ENCODE assay signal across 8 mouse cellular contexts in the genomic region with DNA sequence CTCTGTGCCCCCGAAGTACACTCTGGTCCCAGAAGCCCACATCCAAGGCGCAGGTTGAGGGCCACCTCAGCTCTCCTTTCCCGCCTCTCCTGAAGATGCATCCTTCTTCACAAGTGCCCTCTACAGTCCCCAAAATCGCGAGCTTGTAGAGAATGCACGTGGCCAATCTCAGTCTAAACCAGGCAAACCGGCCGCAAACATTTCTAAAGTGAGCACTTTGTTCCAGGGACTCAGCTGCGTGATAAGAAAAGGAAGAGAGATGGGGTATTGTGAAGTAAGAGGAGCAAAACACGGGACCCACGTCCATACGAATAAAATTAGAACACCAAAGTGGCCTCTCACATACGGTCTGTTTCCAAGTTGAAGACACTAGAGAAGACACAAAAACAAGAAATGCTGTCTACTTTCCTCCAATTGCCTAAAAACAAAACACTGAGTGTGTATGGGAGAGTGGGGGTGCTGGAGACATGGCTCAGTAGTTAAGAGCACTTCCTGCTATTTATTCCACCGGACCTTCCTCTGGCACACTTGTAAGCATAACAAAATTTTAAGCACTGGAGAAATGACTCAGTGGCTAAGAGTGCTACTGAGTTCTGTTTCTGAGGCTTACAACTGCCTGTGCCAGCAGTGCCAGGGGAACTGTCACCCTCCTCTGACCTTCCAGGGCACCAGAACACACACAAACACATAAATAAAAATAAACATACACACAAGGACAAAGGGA. TPM values are rescaled to one million over a fixed set of nuclear protein-coding genes. Genes with fewer than 3 reads are reported as not detected.
DNase-seq lines count a peak whose midpoint lies in the region; ATAC-seq and TF ChIP-seq lines count a peak whose summit lies in the region.

No protein-coding gene starts in this region.

- H3K27me3 ChIP-seq in spleen, adult 2 months (ENCODE audit: control insufficient read depth, insufficient read depth, low read length) = no peaks in the 10 kb centered on the region
- H3K27me3 ChIP-seq in forebrain, embryonic 12.5 days = 0 out of 2 replicates have a peak, but pooled peaks cover 4% of the 10 kb centered on the region
- no peaks in the 10 kb centered on the region; the same call in 1 of the 2 replicates for H3K27me3 ChIP-seq in liver, embryonic 14.5 days (ENCODE audit: control insufficient read depth, insufficient read depth, low read length)
- no peaks in the 10 kb centered on the region for H3K27me3 ChIP-seq in stomach, embryonic 16.5 days (ENCODE audit: control insufficient read depth, insufficient read depth, low read length)

- H3K36me3 ChIP-seq in spleen, adult 2 months (ENCODE audit: control insufficient read depth, insufficient read depth, low read length) = no peaks in the 10 kb centered on the region
- H3K36me3 ChIP-seq in forebrain, embryonic 12.5 days (replicated peaks) = peaks cover 13% of the 10 kb centered on the region
- H3K36me3 ChIP-seq in liver, embryonic 14.5 days (replicated peaks; ENCODE audit: control insufficient read depth, insufficient read depth, low read depth) = peaks cover 2% of the 10 kb centered on the region
- H3K36me3 ChIP-seq in stomach, embryonic 16.5 days (ENCODE audit: control insufficient read depth, insufficient read depth, low read length) = no peaks in the 10 kb centered on the region

- no peak for ATAC-seq in forebrain, embryonic 12.5 days (ENCODE audit: low FRiP score)
- ATAC-seq in liver, embryonic 14.5 days (ENCODE audit: insufficient read depth) = no peak
- peak; percentile 11; the same call in 1 of the 2 replicates for ATAC-seq in stomach, embryonic 16.5 days (ENCODE audit: insufficient read depth, low FRiP score)

- H3K9ac ChIP-seq in forebrain, embryonic 12.5 days = peak overlapping the region; percentile 91
- peak overlapping the region; percentile 14; the same call in 1 of the 2 replicates for H3K9ac ChIP-seq in liver, embryonic 14.5 days (replicated peaks)
- peak overlapping the region; percentile 93 for H3K9ac ChIP-seq in stomach, embryonic 16.5 days (ENCODE audit: low read length)

- 1% methylated on average over 14 of the region's 14 CpGs for WGBS in spleen, adult 2 months
- WGBS in forebrain, embryonic 12.5 days = 4% methylated on average over 14 of the region's 14 CpGs
- 3% methylated on average over 14 of the region's 14 CpGs for WGBS in liver, embryonic 14.5 days (ENCODE audit: insufficient replicate concordance)
- WGBS in stomach, embryonic 16.5 days = 6% methylated on average over 14 of the region's 14 CpGs

- no peak for DNase-seq in spleen, adult 2 months (ENCODE audit: low read depth in 1 of 2, low spot score in 2 of 2)
- DNase-seq in spleen, adult 18-20 months = no peak
- DNase-seq in liver, embryonic 14.5 days (ENCODE audit: low read depth in 3 of 3, low spot score in 3 of 3) = no peak
- no peak for DNase-seq in adrenal gland, adult 8-10 months
- DNase-seq in cerebellum, postnatal 25 days = no peak
- no peak for DNase-seq in thymus, adult 18-20 months

- no peaks in the 10 kb centered on the region for H3K9me3 ChIP-seq in forebrain, embryonic 12.5 days
- H3K9me3 ChIP-seq in liver, embryonic 14.5 days (ENCODE audit: control insufficient read depth, low read length) = no peaks in the 10 kb centered on the region
- no peaks in the 10 kb centered on the region for H3K9me3 ChIP-seq in stomach, embryonic 16.5 days (replicated peaks; ENCODE audit: control insufficient read depth, low read length)

- H3K4me2 ChIP-seq in forebrain, embryonic 12.5 days = peak overlapping the region; percentile 88
- H3K4me2 ChIP-seq in liver, embryonic 14.5 days (ENCODE audit: low read depth) = peak overlapping the region; percentile 68
- peak overlapping the region; percentile 92 for H3K4me2 ChIP-seq in stomach, embryonic 16.5 days (ENCODE audit: low read depth, low read length)

- TF ChIP-seq CTCF in spleen, adult 2 months (IDR thresholded peaks at IDR 0.05; ENCODE audit: extremely low read depth, insufficient read depth, insufficient read length, insufficient replicate concordance) = no peak
- no peak for TF ChIP-seq CTCF in liver, embryonic 14.5 days (IDR thresholded peaks at IDR 0.05; ENCODE audit: low read depth)

- H3K4me3 ChIP-seq in spleen, adult 2 months (ENCODE audit: extremely low read depth, insufficient read depth, insufficient read length) = peak overlapping the region; percentile 93
- peak overlapping the region; percentile 93 for H3K4me3 ChIP-seq in forebrain, embryonic 12.5 days (replicated peaks)
- peak overlapping the region; percentile 67 to 86 for H3K4me3 ChIP-seq in liver, embryonic 14.5 days (ENCODE audit: insufficient read depth in 1 of 2, low read depth in 2 of 2, low read length in 2 of 2)
- H3K4me3 ChIP-seq in stomach, embryonic 16.5 days (replicated peaks; ENCODE audit: low read length) = peak overlapping the region; percentile 99

- TF ChIP-seq POLR2A in spleen, adult 2 months (IDR thresholded peaks at IDR 0.05; ENCODE audit: low read depth, low read length) = no peak

- peaks cover 5% of the 10 kb centered on the region for H3K4me1 ChIP-seq in spleen, adult 2 months (ENCODE audit: control insufficient read depth, insufficient read depth, insufficient read length)
- peaks cover 34% of the 10 kb centered on the region for H3K4me1 ChIP-seq in forebrain, embryonic 12.5 days
- peaks cover 11 to 20% of the 10 kb centered on the region in 2 experiments; a peak in 3 of 4 replicates for H3K4me1 ChIP-seq in liver, embryonic 14.5 days (replicated peaks; ENCODE audit: control insufficient read depth in 2 of 2, insufficient read depth in 2 of 2, low read length in 1 of 2)
- H3K4me1 ChIP-seq in stomach, embryonic 16.5 days (ENCODE audit: control insufficient read depth, insufficient read depth, low read length) = peaks cover 30% of the 10 kb centered on the region

- peak overlapping the region; percentile 60 for H3K27ac ChIP-seq in spleen, adult 2 months (ENCODE audit: insufficient read depth, low read length)
- peak overlapping the region; percentile 92; the same call in 1 of the 2 replicates for H3K27ac ChIP-seq in forebrain, embryonic 12.5 days
- H3K27ac ChIP-seq in liver, embryonic 14.5 days = no peak overlapping the region
- peak overlapping the region; percentile 94 for H3K27ac ChIP-seq in stomach, embryonic 16.5 days (ENCODE audit: low read length)

- no peak for TF ChIP-seq EP300 in liver, embryonic 14.5 days (IDR thresholded peaks at IDR 0.05; ENCODE audit: low read depth)

RNA-seq across cellular contexts. Expression of a gene that starts 0.5 kb away (rescaled TPM):
- polyA plus RNA-seq in spleen, adult 2 months (2012; rRNA removed) = 10.3 and 10.5 TPM in 2 replicates
- polyA plus RNA-seq in forebrain, embryonic 12.5 days (2016; fragmentation: Nextera tagmentation; extraction: Ambion mirVana) = 99.8 and 106 TPM in 2 replicates
- polyA plus RNA-seq in liver, embryonic 14.5 days (2012; rRNA removed) = 17.7 and 22.0 TPM in 2 replicates
- polyA plus RNA-seq in liver, embryonic 14.5 days (2014; fragmentation: Nextera tagmentation; extraction: Ambion mirVana) = 37.7 and 39.4 TPM in 2 replicates
- polyA plus RNA-seq in stomach, embryonic 16.5 days (2015; fragmentation: Nextera tagmentation; extraction: Ambion mirVana) = 119 and 131 TPM in 2 replicates
- total RNA-seq in adrenal gland, adult 8-10 months (2022) = 100 to 1,000 TPM; 151 to 257 (median 207) TPM

RNA-seq across cellular contexts. Expression of a gene that starts 6.6 kb away (rescaled TPM):
- polyA plus RNA-seq in spleen, adult 2 months (2012; rRNA removed) = 15.4 and 15.9 TPM in 2 replicates
- 337 and 341 TPM in 2 replicates for polyA plus RNA-seq in forebrain, embryonic 12.5 days (2016; fragmentation: Nextera tagmentation; extraction: Ambion mirVana)
- polyA plus RNA-seq in liver, embryonic 14.5 days (2012; rRNA removed) = 13.5 and 14.7 TPM in 2 replicates
- 16.0 and 16.9 TPM in 2 replicates for polyA plus RNA-seq in liver, embryonic 14.5 days (2014; fragmentation: Nextera tagmentation; extraction: Ambion mirVana)
- 135 and 151 TPM in 2 replicates for polyA plus RNA-seq in stomach, embryonic 16.5 days (2015; fragmentation: Nextera tagmentation; extraction: Ambion mirVana)
- 100 to 1,000 TPM in 1 of 4 experiments, 10 to 100 TPM in 3; 44.0 to 121 (median 82.9) TPM for total RNA-seq in adrenal gland, adult 8-10 months (2022)

RNA-seq across cellular contexts. Expression of a gene that starts 26.3 kb away (rescaled TPM):
- polyA plus RNA-seq in spleen, adult 2 months (2012; rRNA removed) = 31.8 and 60.7 TPM in 2 replicates
- polyA plus RNA-seq in forebrain, embryonic 12.5 days (2016; fragmentation: Nextera tagmentation; extraction: Ambion mirVana) = 641 and 720 TPM in 2 replicates
- 91.4 and 135 TPM in 2 replicates for polyA plus RNA-seq in liver, embryonic 14.5 days (2012; rRNA removed)
- polyA plus RNA-seq in liver, embryonic 14.5 days (2014; fragmentation: Nextera tagmentation; extraction: Ambion mirVana) = 440 and 462 TPM in 2 replicates
- polyA plus RNA-seq in stomach, embryonic 16.5 days (2015; fragmentation: Nextera tagmentation; extraction: Ambion mirVana) = 427 and 445 TPM in 2 replicates
- total RNA-seq in adrenal gland, adult 8-10 months (2022) = 100 to 1,000 TPM; 115 to 403 (median 241) TPM

RNA-seq across cellular contexts. Expression of a gene that starts 29.0 kb away (rescaled TPM):
- polyA plus RNA-seq in spleen, adult 2 months (2012; rRNA removed) = 8.5 and 10.4 TPM in 2 replicates
- polyA plus RNA-seq in forebrain, embryonic 12.5 days (2016; fragmentation: Nextera tagmentation; extraction: Ambion mirVana) = not detected in 2 replicates
- 0.11 TPM in 1 of 2 replicates, not detected in the other for polyA plus RNA-seq in liver, embryonic 14.5 days (2012; rRNA removed)
- not detected in 2 replicates for polyA plus RNA-seq in liver, embryonic 14.5 days (2014; fragmentation: Nextera tagmentation; extraction: Ambion mirVana)
- not detected in 2 replicates for polyA plus RNA-seq in stomach, embryonic 16.5 days (2015; fragmentation: Nextera tagmentation; extraction: Ambion mirVana)
- 1 to 10 TPM in 2 of 4 experiments, not detected in 2; 4.6 to 6.2 TPM for total RNA-seq in adrenal gland, adult 8-10 months (2022)

RNA-seq across cellular contexts. Expression of a gene that starts 32.0 kb away (rescaled TPM):
- 8.9 and 9.7 TPM in 2 replicates for polyA plus RNA-seq in spleen, adult 2 months (2012; rRNA removed)
- polyA plus RNA-seq in forebrain, embryonic 12.5 days (2016; fragmentation: Nextera tagmentation; extraction: Ambion mirVana) = 118 and 131 TPM in 2 replicates
- polyA plus RNA-seq in liver, embryonic 14.5 days (2012; rRNA removed) = 15.5 and 27.6 TPM in 2 replicates
- 62.8 and 64.8 TPM in 2 replicates for polyA plus RNA-seq in liver, embryonic 14.5 days (2014; fragmentation: Nextera tagmentation; extraction: Ambion mirVana)
- polyA plus RNA-seq in stomach, embryonic 16.5 days (2015; fragmentation: Nextera tagmentation; extraction: Ambion mirVana) = 120 and 128 TPM in 2 replicates
- 10 to 100 TPM; 47.5 to 96.0 (median 73.9) TPM for total RNA-seq in adrenal gland, adult 8-10 months (2022)

Comparison
In these comparisons a context has a peak if more than half of its experiments do, and no peak if none do; other contexts are left out.
1. H3K9ac ChIP-seq: peak in every context shown above with its lines; median percentile 93 in stomach, embryonic 16.5 days; 91 in forebrain, embryonic 12.5 days; 14 in liver, embryonic 14.5 days.